Mouse (Mus musculus): ENCODE results near the gene Nudt1. TPM values are rescaled to one million over a fixed set of nuclear protein-coding genes. Genes with fewer than 3 reads are reported as not detected.

Gene Nudt1
- polyA plus RNA-seq, 1 experiment: 30.0 TPM

DNA sequence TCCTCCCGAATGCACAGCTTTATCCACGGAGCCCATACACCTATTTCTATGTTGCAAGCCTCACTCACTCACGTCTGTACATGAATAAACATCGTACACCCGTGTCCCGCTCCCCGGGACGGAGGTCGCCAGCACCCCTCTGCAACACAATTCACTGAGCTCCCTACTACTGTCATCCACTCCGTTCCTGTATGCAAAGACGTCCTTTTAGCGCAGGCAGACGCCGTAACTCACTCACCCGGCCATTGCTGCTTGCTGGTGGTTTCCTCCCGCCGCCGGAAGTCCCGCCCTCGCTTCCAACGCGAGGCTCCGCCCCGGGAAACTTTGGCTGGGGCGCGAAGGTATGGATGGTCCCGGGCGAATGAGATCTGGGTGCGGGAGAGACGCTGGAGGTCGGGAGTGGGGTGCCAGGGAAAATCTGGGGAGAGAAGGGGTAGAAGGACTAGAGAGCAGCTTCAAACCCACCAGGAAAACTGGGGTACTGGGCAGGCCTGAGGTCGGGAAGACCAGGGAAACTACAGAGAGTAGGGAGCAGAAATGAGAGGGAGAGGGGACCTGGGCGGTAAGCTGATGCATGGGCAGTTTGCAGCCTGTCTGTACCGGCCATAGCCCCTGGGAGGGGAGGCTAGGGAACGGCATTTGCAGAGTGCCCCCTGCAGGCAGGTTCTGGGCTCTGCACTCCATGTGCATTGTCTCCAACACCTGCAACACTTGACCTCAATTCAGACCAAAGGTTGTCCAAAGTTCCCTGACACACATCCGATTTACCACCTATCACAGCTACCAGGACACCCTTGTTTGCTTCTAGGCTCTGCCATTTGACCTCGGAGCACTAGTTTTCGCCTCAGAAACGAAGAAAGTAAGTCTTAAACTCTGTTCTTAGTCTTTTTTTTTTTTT, 10.4 kb downstream of the Nudt1 start, which contains the start of gene Mrm2:
Mrm2 (minus strand) TSS at position 284 of the 898 bp plus-strand sequence.
- TF ChIP-seq CTCF (IDR thresholded peaks at IDR 0.05; ENCODE audit: control insufficient read depth, insufficient read depth, low read length) (peak; percentile 91), POLR2A (IDR thresholded peaks at IDR 0.05; ENCODE audit: borderline replicate concordance, control insufficient read depth, low read depth, low read length) (peak; percentile 49; the same call in 1 of the 2 replicates)
- peak within 1 kb of the TSS; percentile 96 for H3K4me3 ChIP-seq (replicated peaks; ENCODE audit: control insufficient read depth, low read depth, low read length)
- WGBS: 2% methylated on average over 39 of the region's 39 CpGs
- peaks cover 1% of the 10 kb centered on the region; the same call in 1 of the 2 replicates for H3K4me1 ChIP-seq (ENCODE audit: control insufficient read depth, insufficient read depth, low read length)
- peak within 1 kb of the TSS; percentile 67 for H3K27ac ChIP-seq (ENCODE audit: control insufficient read depth, insufficient read depth, low read depth, low read length, poor library complexity)

DNA sequence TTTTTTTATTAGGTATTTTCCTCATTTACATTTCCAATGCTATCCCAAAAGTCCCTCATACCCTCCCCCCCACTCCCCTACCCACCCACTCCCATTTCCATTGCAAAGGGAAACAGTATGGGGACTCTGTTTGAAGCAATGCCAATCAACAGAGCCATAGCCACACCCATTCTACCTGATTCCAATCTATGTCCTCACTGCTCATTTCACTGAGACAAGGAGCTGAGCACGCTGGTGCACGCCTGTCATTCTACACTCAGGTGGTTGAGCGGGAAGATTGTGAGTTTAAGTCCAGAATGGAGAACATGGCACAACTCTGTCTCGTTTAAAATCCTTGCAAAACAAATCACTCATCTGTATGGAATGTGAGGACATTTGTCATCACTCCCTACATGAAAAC, 11.1 kb downstream of the Nudt1 start:
- Histone ChIP-seq H3K27ac (ENCODE audit: control insufficient read depth, insufficient read depth, low read depth, low read length, poor library complexity) (no peak overlapping the region), H3K4me1 (ENCODE audit: control insufficient read depth, insufficient read depth, low read length) (peaks cover 1% of the 10 kb centered on the region; the same call in 1 of the 2 replicates), H3K4me3 (replicated peaks; ENCODE audit: control insufficient read depth, low read depth, low read length) (no peak overlapping the region)
- WGBS: 58% methylated on average over 4 of the region's 4 CpGs
- TF ChIP-seq POLR2A (IDR thresholded peaks at IDR 0.05; ENCODE audit: borderline replicate concordance, control insufficient read depth, low read depth, low read length): no peak
- no peak for TF ChIP-seq CTCF (IDR thresholded peaks at IDR 0.05; ENCODE audit: control insufficient read depth, insufficient read depth, low read length)

DNA sequence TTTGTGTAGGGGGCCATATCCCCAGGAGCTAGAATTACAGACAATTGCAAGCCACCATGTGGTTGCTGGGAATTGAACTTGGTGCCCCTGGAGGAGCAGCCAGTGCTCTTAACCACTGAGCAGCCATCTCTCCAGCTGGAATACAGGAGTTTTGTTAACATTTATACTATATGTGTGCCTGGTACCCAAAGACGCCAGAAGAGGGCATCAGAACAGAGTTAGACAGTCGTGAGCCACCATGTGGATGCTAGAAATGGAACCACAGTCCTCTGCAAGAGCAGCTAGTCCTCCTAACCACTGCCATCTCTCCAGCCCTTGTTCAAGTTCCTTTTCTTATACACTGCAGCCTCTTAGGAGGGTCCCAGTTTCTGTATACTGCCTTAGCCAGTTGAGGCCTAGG, 12.2 kb downstream of the Nudt1 start:
- Histone ChIP-seq H3K4me1 (ENCODE audit: control insufficient read depth, insufficient read depth, low read length) (peaks cover 1% of the 10 kb centered on the region; the same call in 1 of the 2 replicates), H3K27ac (ENCODE audit: control insufficient read depth, insufficient read depth, low read depth, low read length, poor library complexity) (no peak overlapping the region), H3K4me3 (replicated peaks; ENCODE audit: control insufficient read depth, low read depth, low read length) (no peak overlapping the region)
- WGBS: 32% methylated on average over 2 of the region's 2 CpGs
- peak; percentile 33; the same call in 1 of the 2 replicates for TF ChIP-seq CTCF (IDR thresholded peaks at IDR 0.05; ENCODE audit: control insufficient read depth, insufficient read depth, low read length)
- TF ChIP-seq POLR2A (IDR thresholded peaks at IDR 0.05; ENCODE audit: borderline replicate concordance, control insufficient read depth, low read depth, low read length): no peak

DNA sequence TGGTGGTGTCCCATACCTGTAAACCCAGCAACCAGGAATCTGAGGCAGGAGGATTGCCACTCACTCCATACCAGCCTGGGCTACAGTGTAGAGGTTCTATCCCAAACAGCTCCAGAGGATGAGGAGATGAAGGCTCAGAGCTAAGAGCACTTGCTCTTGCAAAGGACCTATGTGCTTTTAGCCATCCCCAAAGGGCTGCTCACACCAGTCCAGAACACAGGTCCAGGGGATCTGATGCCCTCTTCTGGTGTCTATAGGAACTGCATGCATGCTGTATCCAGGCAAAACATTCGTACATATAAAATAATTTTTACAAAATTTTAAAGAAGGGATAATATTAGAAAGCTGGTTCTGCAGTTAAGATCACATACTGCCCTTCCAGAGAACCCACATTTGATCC, 15.2 kb downstream of the Nudt1 start:
- TF ChIP-seq CTCF (IDR thresholded peaks at IDR 0.05; ENCODE audit: control insufficient read depth, insufficient read depth, low read length) (peak; percentile 64), POLR2A (IDR thresholded peaks at IDR 0.05; ENCODE audit: borderline replicate concordance, control insufficient read depth, low read depth, low read length) (no peak)
- Histone ChIP-seq H3K4me3 (replicated peaks; ENCODE audit: control insufficient read depth, low read depth, low read length) (no peak overlapping the region), H3K4me1 (ENCODE audit: control insufficient read depth, insufficient read depth, low read length) (no peaks in the 10 kb centered on the region; the same call in 1 of the 2 replicates), H3K27ac (ENCODE audit: control insufficient read depth, insufficient read depth, low read depth, low read length, poor library complexity) (no peak overlapping the region)
- WGBS: 77% methylated on average over 1 of the region's 1 CpGs

DNA sequence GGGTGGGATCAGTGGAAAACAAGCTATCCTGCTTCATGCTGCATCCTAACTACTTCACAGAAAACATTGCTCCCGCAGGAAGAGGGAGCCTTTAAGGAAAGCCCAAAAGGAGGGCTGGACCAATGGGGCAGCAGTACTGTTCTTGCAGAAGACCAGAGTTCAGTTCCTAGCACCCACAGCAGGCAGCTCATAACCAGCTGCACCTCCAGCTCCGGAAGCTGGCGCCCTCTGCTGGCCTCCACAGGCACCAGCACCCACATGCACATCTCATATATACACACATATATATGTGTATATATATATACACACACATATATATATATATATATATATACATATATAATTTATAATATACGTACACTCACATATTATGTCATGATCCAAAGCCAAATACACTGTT, 17.3 kb downstream of the Nudt1 start:
- H3K27ac ChIP-seq (ENCODE audit: control insufficient read depth, insufficient read depth, low read depth, low read length, poor library complexity): no peak overlapping the region
- no peaks in the 10 kb centered on the region for H3K4me1 ChIP-seq (ENCODE audit: control insufficient read depth, insufficient read depth, low read length)
- no peak for TF ChIP-seq POLR2A (IDR thresholded peaks at IDR 0.05; ENCODE audit: borderline replicate concordance, control insufficient read depth, low read depth, low read length)
- TF ChIP-seq CTCF (IDR thresholded peaks at IDR 0.05; ENCODE audit: control insufficient read depth, insufficient read depth, low read length): peak; percentile 28; the same call in 1 of the 2 replicates
- 88% methylated on average over 4 of the region's 4 CpGs for WGBS
- no peak overlapping the region for H3K4me3 ChIP-seq (replicated peaks; ENCODE audit: control insufficient read depth, low read depth, low read length)

DNA sequence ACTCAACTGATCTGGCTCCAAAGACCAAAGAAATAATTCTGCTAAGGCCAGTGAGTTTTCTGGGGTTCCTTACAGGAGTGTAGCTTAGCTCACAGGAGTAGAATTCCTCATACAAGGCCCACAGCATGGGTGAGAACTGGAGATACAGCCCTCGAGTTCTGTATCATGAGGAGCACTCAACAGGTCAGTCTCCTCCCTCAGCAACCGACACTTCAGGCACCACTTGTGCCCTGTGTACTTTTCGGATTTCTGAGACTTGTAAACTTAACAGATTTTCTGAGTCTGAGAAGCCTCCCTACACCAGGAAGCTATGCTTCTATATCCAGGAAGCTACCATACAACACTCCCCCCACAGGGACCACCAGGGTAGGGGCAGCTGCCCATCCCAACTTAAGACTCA, 18.4 kb downstream of the Nudt1 start:
- Histone ChIP-seq H3K4me3 (replicated peaks; ENCODE audit: control insufficient read depth, low read depth, low read length) (no peak overlapping the region), H3K27ac (ENCODE audit: control insufficient read depth, insufficient read depth, low read depth, low read length, poor library complexity) (no peak overlapping the region), H3K4me1 (ENCODE audit: control insufficient read depth, insufficient read depth, low read length) (no peaks in the 10 kb centered on the region)
- WGBS: 57% methylated on average over 3 of the region's 3 CpGs
- TF ChIP-seq POLR2A (IDR thresholded peaks at IDR 0.05; ENCODE audit: borderline replicate concordance, control insufficient read depth, low read depth, low read length): no peak
- no peak for TF ChIP-seq CTCF (IDR thresholded peaks at IDR 0.05; ENCODE audit: control insufficient read depth, insufficient read depth, low read length)

DNA sequence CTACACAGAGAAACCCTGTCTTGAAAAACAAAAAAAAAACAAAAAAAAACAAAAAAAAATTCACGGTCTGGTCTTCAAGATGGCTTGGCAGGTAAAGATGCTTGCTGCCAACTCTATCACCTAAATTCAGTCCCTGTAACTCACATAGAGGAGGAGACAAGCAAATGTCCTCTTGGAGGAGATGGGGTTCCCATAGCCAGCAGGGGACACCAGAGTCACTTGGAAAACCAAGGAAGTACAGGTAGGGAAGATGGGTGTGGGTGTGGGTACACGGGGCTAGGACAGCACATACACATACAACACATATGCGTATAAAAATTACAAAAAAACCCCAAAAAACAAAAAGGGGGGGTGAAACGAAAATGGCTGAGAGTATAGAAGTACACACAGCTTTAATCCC, 21.4 kb downstream of the Nudt1 start:
- TF ChIP-seq POLR2A (IDR thresholded peaks at IDR 0.05; ENCODE audit: borderline replicate concordance, control insufficient read depth, low read depth, low read length) (no peak), CTCF (IDR thresholded peaks at IDR 0.05; ENCODE audit: control insufficient read depth, insufficient read depth, low read length) (no peak)
- WGBS: 82% methylated on average over 4 of the region's 4 CpGs
- Histone ChIP-seq H3K27ac (ENCODE audit: control insufficient read depth, insufficient read depth, low read depth, low read length, poor library complexity) (no peak overlapping the region), H3K4me3 (replicated peaks; ENCODE audit: control insufficient read depth, low read depth, low read length) (no peak overlapping the region), H3K4me1 (ENCODE audit: control insufficient read depth, insufficient read depth, low read length) (no peaks in the 10 kb centered on the region)

DNA sequence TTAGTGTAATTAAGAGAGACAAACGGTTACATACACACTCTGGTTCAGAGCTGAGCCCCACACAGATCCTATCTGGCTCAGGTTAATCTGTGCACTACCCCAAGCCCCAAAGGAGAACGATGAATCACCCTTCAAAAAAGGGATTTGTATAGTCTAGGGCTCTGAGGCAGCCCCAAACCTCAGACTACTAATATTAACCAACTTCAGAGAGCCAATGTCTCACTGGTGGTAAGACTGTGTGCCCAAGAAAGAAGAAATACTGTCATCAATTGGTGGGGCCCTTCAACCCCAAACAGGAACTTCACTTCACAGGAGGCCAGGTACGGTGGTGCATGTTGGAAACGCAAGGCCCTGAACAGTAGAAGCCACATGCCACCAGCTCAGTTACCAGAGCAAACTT, 23.8 kb downstream of the Nudt1 start:
- TF ChIP-seq CTCF (IDR thresholded peaks at IDR 0.05; ENCODE audit: control insufficient read depth, insufficient read depth, low read length): no peak
- TF ChIP-seq POLR2A (IDR thresholded peaks at IDR 0.05; ENCODE audit: borderline replicate concordance, control insufficient read depth, low read depth, low read length): no peak
- H3K4me3 ChIP-seq (replicated peaks; ENCODE audit: control insufficient read depth, low read depth, low read length): no peak overlapping the region
- 57% methylated on average over 4 of the region's 4 CpGs for WGBS
- no peaks in the 10 kb centered on the region; the same call in 1 of the 2 replicates for H3K4me1 ChIP-seq (ENCODE audit: control insufficient read depth, insufficient read depth, low read length)
- no peak overlapping the region for H3K27ac ChIP-seq (ENCODE audit: control insufficient read depth, insufficient read depth, low read depth, low read length, poor library complexity)
